Mouse (Mus musculus): ENCODE data around the gene Socs7.
A peak's percentile ranks its signal among the peaks of the same experiment; 100 is the strongest.
"Not testable (repeated sequence)": the region's sequence is repeated elsewhere in the genome, so short reads cannot be mapped to it uniquely, and the experiment has no call there.

The Socs7 gene

DNA sequence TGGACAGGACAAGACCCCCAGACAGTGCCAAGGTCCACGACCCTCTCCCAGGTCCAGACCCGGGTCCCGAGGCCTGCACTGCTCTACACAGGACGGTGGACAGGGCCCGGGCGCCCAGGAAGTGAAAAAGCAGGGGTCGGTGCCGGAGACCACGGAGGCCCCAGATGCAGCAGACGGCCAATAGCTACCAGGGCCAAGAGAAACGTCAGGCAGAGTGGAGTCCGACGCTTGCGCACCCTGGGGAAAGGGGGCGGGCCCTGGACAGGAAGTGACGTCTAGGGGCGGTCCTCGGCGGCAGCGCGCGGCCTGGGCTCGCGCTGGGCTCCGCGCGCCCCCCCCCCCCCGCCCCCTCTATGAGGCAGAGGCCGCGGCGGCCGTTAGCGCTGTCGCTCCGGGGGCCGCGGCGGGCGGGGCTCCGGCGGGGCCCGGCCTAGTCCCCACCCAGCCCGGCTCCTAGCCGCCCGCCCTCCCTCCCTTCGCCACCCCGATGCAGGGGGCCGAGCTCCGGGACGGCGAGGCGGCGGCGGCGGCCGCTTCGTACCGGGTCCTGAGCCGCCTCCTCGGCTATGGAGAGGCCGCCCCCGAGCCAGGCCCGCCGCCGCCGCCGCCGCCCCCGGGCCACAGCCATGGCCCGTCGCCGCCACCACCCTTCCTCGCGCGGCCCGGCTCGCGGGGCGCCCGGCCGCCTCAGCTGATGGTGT is at the start of gene Socs7:
Gene Socs7 (plus strand): TSS at position 604 of the 701 bp plus-strand sequence.
- ATAC-seq (ENCODE audit: insufficient number of reproducible peaks, low FRiP score, low TSS enrichment) = peak; percentile 92

- not testable (repeated sequence) for ATAC-seq (ENCODE audit: insufficient number of reproducible peaks, low FRiP score, low TSS enrichment)
Observed at GRCm38 (mm10) chr11:97312871-97313270, 49.5 kb upstream of the Socs7 start.

- ATAC-seq (ENCODE audit: insufficient number of reproducible peaks, low FRiP score, low TSS enrichment) = no peak
Observed at GRCm38 (mm10) chr11:97314110-97314509, 48.2 kb upstream of the Socs7 start.

GRCm38 (mm10) chr11:97314751-97315503 is 47.4 kb upstream of the Socs7 start:
- ATAC-seq (ENCODE audit: insufficient number of reproducible peaks, low FRiP score, low TSS enrichment) = no peak

DNA sequence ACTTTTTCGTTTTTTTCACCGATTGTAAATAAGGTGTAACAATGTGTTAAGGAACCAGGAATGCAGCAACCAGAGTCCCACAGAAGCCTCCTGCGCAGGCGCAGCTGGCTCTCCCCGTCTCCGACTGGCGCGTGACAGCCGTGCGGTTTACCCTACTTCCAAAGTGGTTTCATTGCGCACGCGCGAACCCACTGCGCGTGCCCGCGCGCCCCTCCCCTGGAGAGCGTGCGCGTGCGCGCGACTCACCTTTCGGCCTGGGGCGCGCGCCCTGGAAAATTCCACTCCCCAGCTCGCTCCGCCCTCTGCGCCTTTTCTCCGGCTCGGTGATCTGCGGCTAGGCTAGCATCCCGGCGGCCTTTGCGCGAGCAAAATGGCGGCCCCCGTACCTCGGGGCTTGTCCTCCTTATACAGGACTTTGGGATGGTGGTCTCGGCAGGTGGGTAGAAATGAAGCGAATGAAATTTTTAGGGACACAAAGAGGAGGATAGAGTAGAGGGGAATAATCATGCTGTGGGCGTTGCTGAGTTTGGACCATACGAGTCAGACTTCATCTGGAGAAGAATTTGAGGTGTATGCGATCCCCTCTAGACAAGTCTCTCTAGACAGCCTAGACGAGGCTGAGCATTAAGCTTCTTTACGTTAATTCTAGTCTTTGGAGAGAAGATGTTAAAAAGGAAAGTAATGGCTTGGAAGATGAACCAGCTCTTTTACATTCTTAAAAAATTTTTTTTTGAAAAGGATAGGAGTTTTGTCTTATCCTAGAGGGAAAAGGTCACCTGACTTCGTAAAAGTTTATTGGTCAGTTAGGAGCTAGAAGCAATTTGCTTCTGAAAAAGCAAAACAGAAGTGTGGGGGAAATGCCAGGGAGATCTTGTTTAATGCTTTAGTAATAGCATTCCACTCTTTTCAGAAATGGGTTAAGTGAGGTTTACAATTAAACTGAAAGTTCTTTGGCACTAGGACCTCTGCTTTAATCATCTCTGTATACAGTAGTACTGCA is 46.5 kb upstream of the Socs7 start, which contains the start of gene Mrpl45:
Gene Mrpl45 (plus strand): TSS at position 213 of the 1,000 bp plus-strand sequence.
- ATAC-seq (ENCODE audit: insufficient number of reproducible peaks, low FRiP score, low TSS enrichment) = peak; percentile 94

DNA sequence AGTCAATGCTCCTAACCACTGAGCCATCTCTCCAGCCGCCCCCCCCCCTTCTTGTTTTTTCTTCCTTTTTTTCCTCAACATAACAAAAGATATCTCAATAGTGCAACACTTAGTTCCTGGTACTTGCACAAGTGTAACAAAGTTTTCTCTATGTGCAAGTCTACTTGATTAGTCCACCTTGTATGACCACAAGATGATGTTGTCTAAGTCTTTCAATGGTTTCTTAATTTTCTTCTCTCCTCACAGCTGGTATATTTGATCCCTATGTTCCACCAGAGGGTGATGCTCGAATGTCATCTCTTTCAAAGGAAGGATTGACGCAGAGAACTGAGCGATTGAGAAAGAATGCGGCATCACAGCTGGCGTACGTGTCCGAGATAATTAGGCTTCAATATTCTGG is 41.2 kb upstream of the Socs7 start:
- ATAC-seq (ENCODE audit: insufficient number of reproducible peaks, low FRiP score, low TSS enrichment) = no peak

GRCm38 (mm10) chr11:97321894-97322600 is 40.3 kb upstream of the Socs7 start:
- not testable (repeated sequence) for ATAC-seq (ENCODE audit: insufficient number of reproducible peaks, low FRiP score, low TSS enrichment)

GRCm38 (mm10) chr11:97325224-97325623 is 37.1 kb upstream of the Socs7 start:
- no peak for ATAC-seq (ENCODE audit: insufficient number of reproducible peaks, low FRiP score, low TSS enrichment)

- ATAC-seq (ENCODE audit: insufficient number of reproducible peaks, low FRiP score, low TSS enrichment) = no peak
Observed at GRCm38 (mm10) chr11:97328148-97328547, 34.2 kb upstream of the Socs7 start.

- no peak for ATAC-seq (ENCODE audit: insufficient number of reproducible peaks, low FRiP score, low TSS enrichment)
Observed at GRCm38 (mm10) chr11:97330315-97330714, 32.0 kb upstream of the Socs7 start.

DNA sequence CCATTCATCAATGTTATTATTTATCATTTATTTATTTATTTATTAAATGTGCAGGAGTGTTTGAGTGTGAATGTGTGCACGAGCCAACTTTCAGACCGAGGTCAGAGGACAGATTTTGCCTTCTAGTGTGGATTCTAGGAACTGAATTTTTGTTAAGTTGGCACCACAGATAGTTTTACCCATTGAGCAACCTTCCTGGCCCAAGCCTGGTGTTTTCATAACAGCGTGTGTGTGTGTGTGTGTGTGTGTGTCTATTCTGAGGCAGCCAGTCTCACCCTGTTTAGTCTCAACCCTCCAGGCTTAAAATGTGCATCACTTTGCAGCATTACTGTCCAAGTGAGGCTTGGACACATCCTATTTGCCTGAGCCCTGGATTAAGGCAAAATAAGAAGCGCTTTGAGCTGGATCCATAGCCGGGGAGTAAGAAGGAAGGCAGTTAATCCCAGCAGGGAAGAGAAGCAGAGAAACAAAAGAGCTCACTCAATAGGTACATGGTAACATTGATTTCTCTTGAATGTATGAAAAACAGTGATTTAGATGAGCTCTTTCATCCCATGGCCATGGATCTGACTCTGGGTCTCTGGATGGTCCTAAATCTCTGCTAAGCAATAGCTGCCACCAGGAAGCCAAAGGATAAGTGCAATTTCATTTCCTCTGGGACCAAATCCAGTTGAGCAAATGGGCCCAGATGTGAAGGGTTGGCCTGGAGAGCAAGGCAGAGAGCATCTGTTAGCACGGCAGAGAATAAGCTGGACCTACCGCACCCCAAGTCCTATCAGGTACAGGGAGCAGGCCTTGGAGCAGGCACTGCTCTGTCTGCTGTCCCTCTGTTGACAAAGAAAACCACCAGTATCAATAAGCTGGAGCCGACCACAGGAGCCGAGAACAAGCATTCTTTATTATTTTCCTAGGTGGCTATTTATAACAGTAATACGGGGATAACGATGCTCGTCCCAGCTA is 30.8 kb upstream of the Socs7 start:
- no peak for ATAC-seq (ENCODE audit: insufficient number of reproducible peaks, low FRiP score, low TSS enrichment)

GRCm38 (mm10) chr11:97333044-97333443 is 29.3 kb upstream of the Socs7 start:
- no peak for ATAC-seq (ENCODE audit: insufficient number of reproducible peaks, low FRiP score, low TSS enrichment)

GRCm38 (mm10) chr11:97333896-97334295 is 28.5 kb upstream of the Socs7 start:
- ATAC-seq (ENCODE audit: insufficient number of reproducible peaks, low FRiP score, low TSS enrichment) = no peak

DNA sequence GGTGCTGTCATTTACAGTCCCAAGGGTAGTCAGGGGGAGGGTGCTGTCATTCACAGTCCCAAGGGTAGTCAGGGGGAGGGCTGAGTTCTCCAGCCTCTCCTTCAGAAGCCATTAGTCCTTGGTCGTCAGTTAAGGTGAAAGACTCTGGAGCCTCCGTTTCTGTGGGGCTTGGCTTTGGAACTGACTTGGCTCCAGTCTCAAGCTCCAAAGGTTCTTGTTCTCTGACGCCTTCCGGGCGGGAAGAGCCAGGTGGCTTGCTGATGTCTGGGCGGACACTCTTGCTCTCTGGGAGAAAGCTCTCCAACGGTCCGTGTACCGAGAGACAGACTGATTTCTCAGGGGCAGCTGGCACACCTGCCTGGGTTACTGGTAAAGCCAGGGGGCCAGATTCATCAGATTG is 28.0 kb upstream of the Socs7 start:
- ATAC-seq (ENCODE audit: insufficient number of reproducible peaks, low FRiP score, low TSS enrichment) = no peak

- ATAC-seq (ENCODE audit: insufficient number of reproducible peaks, low FRiP score, low TSS enrichment) = no peak
Observed at GRCm38 (mm10) chr11:97336238-97336637, 26.1 kb upstream of the Socs7 start.

GRCm38 (mm10) chr11:97336751-97337345 is 25.5 kb upstream of the Socs7 start:
- ATAC-seq (ENCODE audit: insufficient number of reproducible peaks, low FRiP score, low TSS enrichment) = no peak

- ATAC-seq (ENCODE audit: insufficient number of reproducible peaks, low FRiP score, low TSS enrichment) = no peak
Observed at GRCm38 (mm10) chr11:97337363-97337762, 25.0 kb upstream of the Socs7 start.

- no peak for ATAC-seq (ENCODE audit: insufficient number of reproducible peaks, low FRiP score, low TSS enrichment)
Observed at GRCm38 (mm10) chr11:97338302-97338976, 23.9 kb upstream of the Socs7 start.

All from cerebellum, adult (tissue).